In the genomic region with DNA sequence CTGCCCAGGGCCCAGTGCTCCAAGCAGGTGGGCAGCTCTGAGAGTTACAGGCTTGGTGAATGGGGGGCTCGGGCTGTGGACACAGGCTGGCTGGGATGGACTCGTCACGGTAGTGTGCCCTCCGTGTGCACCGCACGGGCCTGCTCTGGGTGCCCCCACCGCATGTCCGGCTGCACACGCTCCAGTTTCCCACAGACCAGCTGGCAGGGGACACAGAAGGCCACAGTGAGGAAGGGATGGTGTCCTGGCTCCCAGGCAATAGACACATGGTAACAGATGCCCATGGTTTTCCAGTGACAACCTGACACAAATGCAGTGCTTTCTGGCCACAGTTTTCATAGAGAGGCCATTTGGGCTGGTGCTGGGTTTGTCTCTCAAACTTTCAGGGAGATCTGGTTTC, we compare ENCODE assay signal across 21 mouse cellular contexts.
A peak's percentile ranks its signal among the peaks of the same experiment; 100 is the strongest.
DNase-seq lines count a peak whose midpoint lies in the region; ATAC-seq and TF ChIP-seq lines count a peak whose summit lies in the region.
"Had no signal": no experiment of that assay in that cellular context is flagged by ENCODE, and none has a peak within 500 bp of the region (broad histone marks: within the 10 kb centered on the region; RNA-seq: fewer than 3 reads in every experiment).

No protein-coding gene starts in this region.

- no peak overlapping the region for H3K27ac ChIP-seq in hindbrain, embryonic 15.5 days (replicated peaks)
- no peak overlapping the region for H3K27ac ChIP-seq in hindbrain, postnatal 0 days
- H3K27ac ChIP-seq in midbrain, embryonic 10.5 days (replicated peaks), result peak overlapping the region; percentile 28; the same call in 1 of the 2 replicates
- H3K27ac ChIP-seq in midbrain, embryonic 14.5 days (replicated peaks; ENCODE audit: low read depth, low read length), result no peak overlapping the region
- H3K27ac ChIP-seq in embryonic facial prominence, embryonic 10.5 days (replicated peaks), result peak overlapping the region; percentile 35; the same call in 1 of the 2 replicates
- H3K27ac ChIP-seq: embryonic facial prominence, embryonic 12.5 days; heart, embryonic 15.5 days; hindbrain, embryonic 10.5 days; hindbrain, embryonic 14.5 days had no signal

- H3K4me2 ChIP-seq in hindbrain, embryonic 15.5 days, result no peak overlapping the region
- no peak overlapping the region for H3K4me2 ChIP-seq in hindbrain, postnatal 0 days (ENCODE audit: low read depth, low read length)
- H3K4me2 ChIP-seq in midbrain, embryonic 14.5 days (ENCODE audit: low read length), result no peak overlapping the region
- H3K4me2 ChIP-seq: embryonic facial prominence, embryonic 12.5 days; heart, embryonic 11.5 days; heart, embryonic 15.5 days; hindbrain, embryonic 14.5 days had no signal

- no peak overlapping the region for H3K9ac ChIP-seq in hindbrain, embryonic 15.5 days
- no peak overlapping the region for H3K9ac ChIP-seq in hindbrain, postnatal 0 days (replicated peaks; ENCODE audit: low read length)
- H3K9ac ChIP-seq in midbrain, embryonic 14.5 days (replicated peaks; ENCODE audit: low read length), result no peak overlapping the region
- H3K9ac ChIP-seq: embryonic facial prominence, embryonic 12.5 days; heart, embryonic 15.5 days; hindbrain, embryonic 14.5 days had no signal

- peak; percentile 35 to 56 for DNase-seq in cerebellum, postnatal 10 days
- DNase-seq in cerebellum, adult 18-20 months, result no peak
- no peak for DNase-seq in hindbrain, postnatal 0 days (ENCODE audit: low spot score)
- DNase-seq in midbrain, embryonic 10.5 days (ENCODE audit: low spot score), result no peak
- DNase-seq in midbrain, embryonic 14.5 days, result no peak
- DNase-seq in embryonic facial prominence, embryonic 10.5 days (ENCODE audit: low spot score), result no peak
- no peak for DNase-seq in gastrocnemius, postnatal 36 days
- DNase-seq: adrenal gland, adult 8-10 months; adrenal gland, postnatal 36 days; embryo, embryonic 11 days; gastrocnemius, postnatal 14 days; heart, postnatal 14 days had no signal

- WGBS in hindbrain, embryonic 15.5 days, result 88% methylated on average over 9 of the region's 9 CpGs
- WGBS in hindbrain, postnatal 0 days, result 80% methylated on average over 9 of the region's 9 CpGs
- WGBS in midbrain, embryonic 10.5 days, result 92% methylated on average over 9 of the region's 9 CpGs
- 91% methylated on average over 9 of the region's 9 CpGs for WGBS in midbrain, embryonic 14.5 days
- WGBS in embryonic facial prominence, embryonic 10.5 days, result 89% methylated on average over 9 of the region's 9 CpGs

- 0 out of 2 replicates have a peak, but pooled peaks have one; percentile 21 for ATAC-seq in hindbrain, embryonic 15.5 days (ENCODE audit: low FRiP score, low read depth)
- ATAC-seq in hindbrain, postnatal 0 days, result no peak
- ATAC-seq in midbrain, embryonic 14.5 days (ENCODE audit: low FRiP score, low TSS enrichment), result no peak
- ATAC-seq: forebrain, embryonic 16.5 days; inflammation-experienced regulatory T-cells, adult 6 months; intestine, postnatal 0 days had no signal

- no peak overlapping the region for H3K4me3 ChIP-seq in hindbrain, embryonic 15.5 days
- H3K4me3 ChIP-seq in hindbrain, postnatal 0 days (ENCODE audit: low read length), result no peak overlapping the region
- H3K4me3 ChIP-seq in midbrain, embryonic 10.5 days, result no peak overlapping the region
- H3K4me3 ChIP-seq in midbrain, embryonic 14.5 days (replicated peaks; ENCODE audit: low read depth, low read length), result no peak overlapping the region
- no peak overlapping the region for H3K4me3 ChIP-seq in embryonic facial prominence, embryonic 10.5 days
- H3K4me3 ChIP-seq: embryonic facial prominence, embryonic 12.5 days; heart, embryonic 15.5 days; hindbrain, embryonic 10.5 days had no signal

- H3K27me3 ChIP-seq in hindbrain, embryonic 15.5 days, result no peaks in the 10 kb centered on the region
- no peaks in the 10 kb centered on the region for H3K27me3 ChIP-seq in hindbrain, postnatal 0 days (ENCODE audit: insufficient read depth, low read length)
- H3K27me3 ChIP-seq in midbrain, embryonic 10.5 days (ENCODE audit: low read depth, poor library complexity, severe bottlenecking), result no peaks in the 10 kb centered on the region
- no peaks in the 10 kb centered on the region for H3K27me3 ChIP-seq in midbrain, embryonic 14.5 days (ENCODE audit: control insufficient read depth, insufficient read depth, low read length)
- H3K27me3 ChIP-seq in embryonic facial prominence, embryonic 10.5 days (replicated peaks; ENCODE audit: low read depth, poor library complexity, severe bottlenecking), result no peaks in the 10 kb centered on the region; the same call in 1 of the 2 replicates

- no peaks in the 10 kb centered on the region for H3K9me3 ChIP-seq in hindbrain, embryonic 15.5 days
- no peaks in the 10 kb centered on the region for H3K9me3 ChIP-seq in hindbrain, postnatal 0 days (ENCODE audit: low read length)
- H3K9me3 ChIP-seq in midbrain, embryonic 10.5 days (replicated peaks), result no peaks in the 10 kb centered on the region
- H3K9me3 ChIP-seq in midbrain, embryonic 14.5 days (ENCODE audit: control insufficient read depth, low read length), result no peaks in the 10 kb centered on the region
- H3K9me3 ChIP-seq in embryonic facial prominence, embryonic 10.5 days, result no peaks in the 10 kb centered on the region
- H3K9me3 ChIP-seq: embryonic facial prominence, embryonic 12.5 days; heart, embryonic 15.5 days; hindbrain, embryonic 10.5 days had no signal

- intact Hi-C loops in gastrocnemius, postnatal 36 days (cut with DNase I), result no loop called here

- H3K4me1 ChIP-seq in hindbrain, embryonic 15.5 days (replicated peaks), result no peaks in the 10 kb centered on the region
- peaks cover 4% of the 10 kb centered on the region; the same call in 1 of the 2 replicates for H3K4me1 ChIP-seq in hindbrain, postnatal 0 days (ENCODE audit: insufficient read depth, low read length)
- H3K4me1 ChIP-seq in midbrain, embryonic 10.5 days, result peaks cover 21% of the 10 kb centered on the region
- peaks cover 7% of the 10 kb centered on the region; the same call in 1 of the 2 replicates for H3K4me1 ChIP-seq in midbrain, embryonic 14.5 days (ENCODE audit: control insufficient read depth, insufficient read depth, low read length)
- peaks cover 40% of the 10 kb centered on the region for H3K4me1 ChIP-seq in embryonic facial prominence, embryonic 10.5 days

- H3K36me3 ChIP-seq in hindbrain, embryonic 15.5 days, result no peaks in the 10 kb centered on the region
- H3K36me3 ChIP-seq in hindbrain, postnatal 0 days (ENCODE audit: insufficient read depth, low read length), result no peaks in the 10 kb centered on the region
- no peaks in the 10 kb centered on the region for H3K36me3 ChIP-seq in midbrain, embryonic 10.5 days
- no peaks in the 10 kb centered on the region for H3K36me3 ChIP-seq in midbrain, embryonic 14.5 days (ENCODE audit: control insufficient read depth, insufficient read depth, low read length)
- H3K36me3 ChIP-seq in embryonic facial prominence, embryonic 10.5 days (replicated peaks), result no peaks in the 10 kb centered on the region
- H3K36me3 ChIP-seq: embryonic facial prominence, embryonic 12.5 days; heart, embryonic 15.5 days; hindbrain, embryonic 10.5 days had no signal

- no peak for TF ChIP-seq CTCF in hindbrain, postnatal 0 days (IDR thresholded peaks at IDR 0.05; ENCODE audit: low read depth)

Comparison
In these comparisons a context has a peak if more than half of its experiments do, and no peak if none do; other contexts are left out.
1. DNase-seq: peak in cerebellum, postnatal 10 days (2 of 2); none in cerebellum, adult 18-20 months (0 of 2), hindbrain, postnatal 0 days (single experiment), midbrain, embryonic 10.5 days (single experiment), midbrain, embryonic 14.5 days (single experiment), embryonic facial prominence, embryonic 10.5 days (single experiment) and gastrocnemius, postnatal 36 days (0 of 2).
2. H3K27ac ChIP-seq: peak in midbrain, embryonic 10.5 days (single experiment) and embryonic facial prominence, embryonic 10.5 days (single experiment); none in hindbrain, embryonic 15.5 days (single experiment), hindbrain, postnatal 0 days (single experiment) and midbrain, embryonic 14.5 days (single experiment).